Mouse (Mus musculus) CD4-positive naive resting alpha-beta T cell, adult 76 days (primary cell): ENCODE results near the gene Slc39a11. TPM values are rescaled to one million over a fixed set of nuclear protein-coding genes. Genes with fewer than 3 reads are reported as not detected.

Experiments used
- total RNA-seq: library from RNA; stranded (reverse); gene quantifications from one replicate; pipeline ENCODE4 v1.2.4, GENCODE M21; 2023

Slc39a11 gene
- total RNA-seq = 20.5 TPM

DNA sequence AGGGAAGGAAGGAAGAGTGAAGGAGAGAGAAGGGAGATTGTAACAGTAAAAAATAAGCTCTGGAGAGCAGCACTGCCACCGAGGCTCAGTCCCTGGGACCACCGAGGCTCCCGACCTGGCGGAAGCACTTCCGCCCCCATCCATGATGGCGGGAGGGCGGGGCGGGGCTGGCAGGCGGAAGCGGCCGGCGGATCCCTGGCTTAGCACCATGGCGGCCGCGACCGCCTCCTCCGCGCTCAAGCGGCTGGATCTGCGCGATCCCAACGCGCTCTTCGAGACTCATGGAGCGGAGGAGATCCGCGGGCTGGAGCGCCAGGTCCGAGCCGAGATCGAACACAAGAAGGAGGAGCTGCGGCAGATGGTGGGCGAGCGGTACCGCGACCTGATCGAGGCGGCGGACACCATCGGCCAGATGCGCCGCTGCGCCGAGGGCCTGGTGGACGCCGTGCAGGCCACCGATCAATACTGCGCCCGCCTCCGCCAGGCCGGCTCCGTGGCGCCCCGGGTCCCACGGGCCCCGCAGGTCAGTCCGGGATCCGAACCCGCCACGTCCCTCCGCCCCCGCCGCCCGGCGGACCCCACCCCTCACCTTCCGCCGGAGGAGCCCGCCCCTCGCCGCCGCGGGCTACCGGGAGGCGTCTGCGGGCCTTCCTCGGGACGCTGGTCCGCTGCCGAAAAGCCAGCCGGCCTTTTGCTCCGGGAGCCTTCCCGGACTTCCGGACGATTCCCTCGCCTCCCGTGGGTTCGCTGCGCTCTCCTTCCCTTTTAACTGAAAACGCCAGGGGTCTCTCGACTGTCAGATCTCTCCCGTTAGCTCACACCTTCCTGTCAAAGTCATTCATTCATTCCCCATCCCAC lies at the start of gene Slc39a11:
Gene Slc39a11 (minus strand): TSS at position 727 of the 858 bp plus-strand sequence.

DNA sequence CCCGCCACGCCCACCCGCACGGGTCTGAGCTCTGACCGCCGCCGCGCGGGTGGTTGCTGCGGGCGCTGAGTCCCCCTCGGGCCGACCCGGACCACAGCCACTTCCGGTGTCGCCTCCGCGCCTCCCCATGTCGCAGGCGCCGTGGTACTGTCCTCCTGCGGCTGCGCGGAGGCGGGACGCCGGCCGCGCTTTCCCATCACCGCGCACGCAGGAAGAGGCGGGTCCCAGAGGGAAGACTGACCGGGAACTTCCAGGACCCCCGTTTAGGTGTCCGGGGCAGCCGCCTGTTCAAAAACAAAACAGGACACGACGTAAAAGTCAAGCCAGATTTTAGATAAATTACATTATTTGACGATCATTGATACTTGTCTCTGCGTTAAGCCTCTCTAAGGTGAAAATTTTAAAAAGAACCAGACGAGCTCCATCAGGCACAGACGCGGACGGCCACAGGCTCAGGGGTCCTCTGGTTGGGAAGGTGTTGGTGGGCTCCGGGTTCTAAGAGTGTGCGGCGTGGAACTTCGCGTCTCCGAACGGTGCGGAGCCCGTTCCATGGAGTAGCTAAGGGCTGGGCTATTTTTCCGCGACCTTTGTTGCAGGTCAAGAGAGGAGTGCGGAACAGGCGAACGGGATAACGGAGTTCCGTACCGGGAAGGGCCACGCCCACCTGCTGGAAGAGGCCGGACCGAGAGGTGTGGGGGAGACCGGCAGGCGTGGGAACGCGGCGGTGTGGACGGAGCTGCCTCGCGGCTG lies 34.3 kb upstream of the Slc39a11 start, which contains the start of the genes Fam104a and D11Wsu47e:
Gene Fam104a (minus strand): TSS at position 199 of the 750 bp plus-strand sequence.
Gene D11Wsu47e (plus strand): TSS at position 456 of the 750 bp plus-strand sequence.

DNA sequence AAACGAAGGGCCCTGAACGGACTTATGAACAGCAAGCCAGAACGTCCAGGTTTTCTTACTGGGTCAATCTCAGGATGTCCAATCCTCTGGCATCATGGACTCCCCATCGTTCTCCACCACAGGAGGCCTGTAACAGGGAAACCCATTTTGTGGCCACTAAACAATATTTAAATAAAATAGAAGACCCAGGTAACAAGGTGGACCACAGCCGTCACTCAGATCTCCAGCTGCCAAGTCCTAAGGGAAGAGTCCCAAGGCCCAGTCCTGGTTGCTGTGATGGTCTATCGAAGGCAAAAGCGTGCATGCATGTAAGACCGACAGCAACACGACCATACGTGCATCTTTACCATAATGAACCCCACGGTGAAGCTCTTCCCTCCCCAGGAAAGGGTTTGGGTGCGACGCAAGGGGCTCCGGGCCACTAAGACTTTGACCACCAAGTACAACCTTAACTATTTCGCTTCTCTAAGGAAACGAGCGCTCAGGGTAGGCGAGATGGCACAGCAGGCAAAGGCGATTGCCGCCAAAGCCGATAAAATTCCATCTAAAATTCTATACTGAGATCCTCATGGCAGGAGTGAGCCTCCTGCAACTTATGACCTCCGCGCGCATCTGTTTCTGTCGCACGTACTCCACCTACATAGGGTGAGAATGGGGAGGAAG lies 1.1 kb downstream of the Slc39a11 start, which contains the start of gene Cog1:
Gene Cog1 (plus strand): TSS at position 480 of the 663 bp plus-strand sequence.

DNA sequence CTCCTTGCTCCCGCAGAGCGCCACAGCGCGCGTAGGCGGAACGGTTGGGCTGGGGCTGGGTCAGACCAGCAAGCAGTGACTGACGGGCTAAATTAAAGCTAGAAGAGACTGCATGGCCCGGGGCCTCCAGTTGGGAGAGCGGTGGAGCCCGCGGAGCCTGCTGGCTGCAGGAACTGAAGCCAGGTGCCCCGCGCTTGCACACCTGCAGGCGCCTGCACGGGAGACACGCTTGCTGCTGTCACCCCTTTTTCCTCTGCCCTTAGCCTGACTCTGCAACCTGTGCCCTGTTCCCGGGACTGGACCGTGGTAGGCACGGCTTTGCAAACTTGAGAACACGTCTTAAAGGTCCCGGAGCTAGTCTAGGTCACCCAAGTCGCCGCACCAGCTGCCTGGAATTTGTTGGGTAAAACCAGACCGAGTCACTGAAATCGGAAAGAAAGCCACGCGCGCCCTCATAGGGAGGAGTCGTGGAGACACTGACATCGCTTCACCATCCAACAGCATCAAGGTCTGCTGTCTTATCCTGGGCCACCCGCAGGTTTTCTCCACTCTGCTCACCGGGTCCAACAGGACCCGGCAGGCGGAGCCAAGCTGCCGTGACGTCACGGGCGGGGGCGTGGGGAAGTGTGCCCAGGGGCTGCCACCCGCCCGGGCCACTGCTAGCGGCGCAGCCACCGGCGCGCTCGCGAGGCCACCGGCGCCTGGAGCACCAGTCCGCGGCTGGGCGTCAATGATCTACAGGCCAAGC lies 31.0 kb downstream of the Slc39a11 start, which contains the start of gene Sstr2:
Gene Sstr2 (plus strand): TSS at position 671 of the 748 bp plus-strand sequence.

Other genes starting within 250 kb of the Slc39a11 start
- not detected for gene Sstr2, start 30.7 kb downstream of the Slc39a11 start, total RNA-seq
- 38.9 TPM for gene Cog1, start 910 bp downstream of the Slc39a11 start, total RNA-seq
- gene Fam104a, start 34.1 kb upstream of the Slc39a11 start, total RNA-seq = 23.3 TPM
- gene D11Wsu47e, start 34.3 kb upstream of the Slc39a11 start, total RNA-seq = 8.2 TPM
- 0.50 TPM for gene Cpsf4l, start 59.9 kb upstream of the Slc39a11 start, total RNA-seq
- 4.5 TPM for gene Cdc42ep4, start 101.8 kb upstream of the Slc39a11 start, total RNA-seq